Mouse (Mus musculus): ENCODE results near the gene Prss42.

DNA sequence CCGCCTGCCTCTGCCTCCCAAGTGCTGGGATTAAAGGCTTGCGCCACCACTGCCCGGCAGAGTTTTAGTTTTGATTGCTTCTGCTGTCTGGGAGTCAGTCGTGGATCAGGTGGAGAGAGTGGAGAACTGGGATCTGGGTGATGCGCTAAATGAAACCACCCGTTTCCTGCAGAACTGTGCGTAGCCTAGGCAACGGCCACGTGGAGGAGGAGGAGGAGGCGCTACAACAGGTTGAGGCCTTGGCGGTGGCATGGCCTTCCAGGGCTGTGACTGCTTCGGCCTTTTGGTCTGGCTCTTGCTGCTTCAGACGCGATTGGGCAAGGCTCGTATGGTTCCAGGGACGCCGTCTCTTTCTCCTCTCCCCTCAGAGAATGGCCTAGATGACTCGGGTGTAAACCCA is 15.8 kb downstream of the Prss42 start, which contains the start of gene Prss44:
- no peak for TF ChIP-seq CTCF (IDR thresholded peaks at IDR 0.05; ENCODE audit: control insufficient read depth, insufficient read depth, insufficient read length)
- no peak for TF ChIP-seq MYOD1 (IDR thresholded peaks at IDR 0.05; ENCODE audit: control insufficient read depth, insufficient read length, low read depth)
- no peak for TF ChIP-seq MAX (IDR thresholded peaks at IDR 0.05)

All from C2C12 (cell line).